20 mouse cellular contexts compared by ENCODE assay signal in genomic region chr2:19690094-19690493, GRCm38 (mm10). TPM values are rescaled to one million over a fixed set of nuclear protein-coding genes. Genes with fewer than 3 reads are reported as not detected.
A peak's percentile ranks its signal among the peaks of the same experiment; 100 is the strongest.
DNase-seq lines count a peak whose midpoint lies in the region; ATAC-seq lines count a peak whose summit lies in the region.
"Had no signal": no experiment of that assay in that cellular context is flagged by ENCODE, and none has a peak within 500 bp of the region (broad histone marks: within the 10 kb centered on the region; RNA-seq: fewer than 3 reads in every experiment).

No protein-coding gene starts in this region.

- H3K27ac ChIP-seq in heart, embryonic 10.5 days: 0 out of 2 replicates have a peak overlapping the region, but pooled peaks have one; percentile 10
- no peak overlapping the region for H3K27ac ChIP-seq in liver, embryonic 15.5 days (replicated peaks)
- H3K27ac ChIP-seq: embryonic facial prominence, embryonic 15.5 days; forebrain, embryonic 12.5 days; limb, embryonic 15.5 days had no signal

- peaks cover 3% of the 10 kb centered on the region; the same call in 1 of the 2 replicates for H3K27me3 ChIP-seq in heart, embryonic 10.5 days (ENCODE audit: insufficient read depth, poor library complexity, severe bottlenecking)
- 0 out of 2 replicates have a peak, but pooled peaks cover 4% of the 10 kb centered on the region for H3K27me3 ChIP-seq in liver, embryonic 15.5 days
- H3K27me3 ChIP-seq: embryonic facial prominence, embryonic 15.5 days; forebrain, embryonic 12.5 days; limb, embryonic 15.5 days had no signal

- H3K4me3 ChIP-seq in heart, embryonic 10.5 days: no peak overlapping the region
- H3K4me3 ChIP-seq in liver, embryonic 15.5 days (replicated peaks): no peak overlapping the region
- H3K4me3 ChIP-seq: embryonic facial prominence, embryonic 15.5 days; forebrain, embryonic 12.5 days; limb, embryonic 15.5 days had no signal

- 49% methylated on average over 14 of the region's 14 CpGs for WGBS in heart, embryonic 10.5 days
- 47% methylated on average over 14 of the region's 14 CpGs for WGBS in liver, embryonic 15.5 days (ENCODE audit: insufficient replicate concordance)

- H3K4me2 ChIP-seq in liver, embryonic 15.5 days: peak overlapping the region; percentile 36
- H3K4me2 ChIP-seq: embryonic facial prominence, embryonic 15.5 days; forebrain, embryonic 12.5 days; limb, embryonic 15.5 days had no signal

- no peak overlapping the region for H3K9ac ChIP-seq in liver, embryonic 15.5 days
- H3K9ac ChIP-seq: embryonic facial prominence, embryonic 15.5 days; forebrain, embryonic 12.5 days; limb, embryonic 15.5 days had no signal

- peaks cover 17% of the 10 kb centered on the region; the same call in 1 of the 2 replicates for H3K4me1 ChIP-seq in heart, embryonic 10.5 days
- peaks cover 11% of the 10 kb centered on the region for H3K4me1 ChIP-seq in liver, embryonic 15.5 days (replicated peaks)
- H3K4me1 ChIP-seq: forebrain, embryonic 12.5 days had no signal

- H3K36me3 ChIP-seq in heart, embryonic 10.5 days: no peaks in the 10 kb centered on the region
- no peaks in the 10 kb centered on the region for H3K36me3 ChIP-seq in liver, embryonic 15.5 days (replicated peaks)
- H3K36me3 ChIP-seq: embryonic facial prominence, embryonic 15.5 days; forebrain, embryonic 12.5 days; limb, embryonic 15.5 days had no signal

- DNase-seq in heart, embryonic 10.5 days (ENCODE audit: low spot score): no peak
- peak; percentile 46 to 58 for DNase-seq in heart, postnatal 10 days
- no peak for DNase-seq in right cerebral cortex, adult 2 months (ENCODE audit: low spot score in 2 of 2)
- no peak for DNase-seq in right cerebral cortex, postnatal 14 days
- DNase-seq in ovary, postnatal 14 days (ENCODE audit: low spot score): no peak
- no peak for DNase-seq in T-cell, adult 2 months (ENCODE audit: low spot score)
- DNase-seq: adrenal gland, postnatal 25 days; cerebellum, adult 8-10 months; gastrocnemius, postnatal 36 days; kidney, adult 9 months; kidney, postnatal 4 days; layer of hippocampus, postnatal 36 days; lung, postnatal 14 days; right cerebral cortex, postnatal 4 days; thymus, postnatal 4 days had no signal

- 0 out of 2 replicates have a peak, but pooled peaks have one; percentile 30 for ATAC-seq in erythroblast, adult 5-6 weeks (replicated peaks; ENCODE audit: low FRiP score, poor library complexity, severe bottlenecking)
- ATAC-seq in liver, embryonic 15.5 days (ENCODE audit: insufficient read depth): peak; percentile 70

- intact Hi-C loops in heart, postnatal 10 days (cut with DNase I): no loop called here

- H3K9me3 ChIP-seq in heart, embryonic 10.5 days: no peaks in the 10 kb centered on the region
- H3K9me3 ChIP-seq in liver, embryonic 15.5 days (replicated peaks): no peaks in the 10 kb centered on the region
- H3K9me3 ChIP-seq: embryonic facial prominence, embryonic 15.5 days; forebrain, embryonic 12.5 days; limb, embryonic 15.5 days had no signal

RNA-seq across cellular contexts. Expression of gene Otud1, which starts 32.5 kb away (rescaled TPM):
- 1.3 and 5.6 TPM in 2 replicates for total RNA-seq in erythroblast, adult 5-6 weeks (2015; ENCODE audit: low replicate concordance)
- total RNA-seq in erythroblast, adult 5-6 weeks (2017; ENCODE audit: low replicate concordance): 2.1 and 2.8 TPM in 2 replicates
- polyA plus RNA-seq in heart, embryonic 10.5 days (2016; fragmentation: Nextera tagmentation; extraction: Ambion mirVana): 3.1 and 4.1 TPM in 2 replicates
- total RNA-seq in heart, postnatal 10 days (2021): 10 to 100 TPM; 18.9 to 20.1 TPM
- 0.60 and 0.73 TPM in 2 replicates for polyA plus RNA-seq in liver, embryonic 15.5 days (2015; fragmentation: Nextera tagmentation; extraction: Ambion mirVana)

Comparison
In these comparisons a context has a peak if more than half of its experiments do, and no peak if none do; other contexts are left out.
1. DNase-seq: peak in heart, postnatal 10 days (2 of 2); none in heart, embryonic 10.5 days (single experiment), right cerebral cortex, adult 2 months (0 of 2), right cerebral cortex, postnatal 14 days (single experiment), ovary, postnatal 14 days (single experiment) and T-cell, adult 2 months (single experiment).